Mouse (Mus musculus) gastrocnemius, postnatal 4 days (tissue): ENCODE measurements around the gene Fance. TPM values are rescaled to one million over a fixed set of nuclear protein-coding genes. Genes with fewer than 3 reads are reported as not detected.

ENCODE experiments used
- DNase-seq, 2 experiments: peaks; one replicate each; pipeline ENCODE4 v3.0.0; 2021 to 2022; ENCODE audit warnings: low spot score in 2 of 2, mixed read lengths in 2 of 2
- total RNA-seq, 2 experiments: library from RNA; stranded (reverse); gene quantifications; 2 replicates each; pipeline ENCODE4 v1.2.3; 2021

The Fance gene
- total RNA-seq, 2 experiments from 2014 or later: 24.9 to 25.4 TPM

- DNase-seq: no peak
Observed at GRCm38 (mm10) chr17:28291346-28291745, 22.0 kb upstream of the Fance start.

GRCm38 (mm10) chr17:28293716-28294115 is 19.6 kb upstream of the Fance start:
- no peak for DNase-seq

- no peak for DNase-seq
Observed at GRCm38 (mm10) chr17:28294449-28295333, 18.6 kb upstream of the Fance start.

GRCm38 (mm10) chr17:28298888-28299287 is 14.4 kb upstream of the Fance start:
- no peak for DNase-seq

- DNase-seq: no peak
Observed at GRCm38 (mm10) chr17:28299669-28300320, 13.5 kb upstream of the Fance start.

- DNase-seq: no peak
Observed at GRCm38 (mm10) chr17:28300323-28300722, 13.0 kb upstream of the Fance start.

- no peak for DNase-seq
Observed at GRCm38 (mm10) chr17:28300850-28301249, 12.5 kb upstream of the Fance start.

GRCm38 (mm10) chr17:28305172-28305571 is 8.1 kb upstream of the Fance start:
- no peak for DNase-seq

GRCm38 (mm10) chr17:28308297-28309195 is 4.8 kb upstream of the Fance start:
- peak; percentile 78 to 89 for DNase-seq

- no peak for DNase-seq
Observed at GRCm38 (mm10) chr17:28310831-28311230, 2.5 kb upstream of the Fance start.

GRCm38 (mm10) chr17:28311366-28312132 is 1.8 kb upstream of the Fance start:
- no peak for DNase-seq

- DNase-seq: no peak
Observed at GRCm38 (mm10) chr17:28312232-28313211, 797 bp upstream of the Fance start.

- no peak for DNase-seq
Observed at GRCm38 (mm10) chr17:28313880-28314225, 534 bp downstream of the Fance start.

- no peak for DNase-seq
Observed at GRCm38 (mm10) chr17:28315611-28316160, 2.4 kb downstream of the Fance start.

GRCm38 (mm10) chr17:28316476-28316875 is 3.2 kb downstream of the Fance start:
- DNase-seq: no peak

- DNase-seq: no peak
Observed at GRCm38 (mm10) chr17:28317091-28317490, 3.8 kb downstream of the Fance start.

- DNase-seq: no peak
Observed at GRCm38 (mm10) chr17:28317725-28318124, 4.4 kb downstream of the Fance start.

- no peak for DNase-seq
Observed at GRCm38 (mm10) chr17:28321700-28322099, 8.4 kb downstream of the Fance start.

- no peak for DNase-seq
Observed at GRCm38 (mm10) chr17:28323786-28324185, 10.5 kb downstream of the Fance start.
